Mouse (Mus musculus) intestine, embryonic 16.5 days (tissue): ENCODE measurements at regions not wholly inside any gene's neighbourhood (a gene's known extent, or its start where the extent isn't known, plus 50 kb on each side); places are given as distances from the start of the nearest gene placed in this dataset.

Source experiments
- ATAC-seq: fragments of 200-750 bp; cut with Nextera tagmentation; 2 replicates; pipeline ENCODE4 v1.8.0; 2017; ENCODE audit warnings: moderate TSS enrichment, moderate library complexity
- H3K27ac ChIP-seq: fragments of 300-500 bp; sonication (generic); 2 replicates; pipeline ENCODE4 v1.5.1; 2014; ENCODE audit warnings: mild to moderate bottlenecking, low read length
- H3K27me3 ChIP-seq: fragments of 300-500 bp; sonication (generic); replicated peaks from 2 replicates; pipeline ENCODE4 v1.6.1; 2014; ENCODE audit warnings: low read length, control low read depth, mixed read lengths; ENCODE audit not compliant: control insufficient read depth, insufficient read depth
- H3K36me3 ChIP-seq: fragments of 300-500 bp; sonication (generic); 2 replicates; pipeline ENCODE4 v1.6.1; 2014; ENCODE audit warnings: low read length, control low read depth; ENCODE audit not compliant: control insufficient read depth, insufficient read depth
- H3K4me1 ChIP-seq: fragments of 300-500 bp; sonication (generic); 2 replicates; pipeline ENCODE4 v1.6.1; 2014; ENCODE audit warnings: low read length, control low read depth, mixed read lengths; ENCODE audit not compliant: control insufficient read depth, insufficient read depth
- H3K4me2 ChIP-seq: fragments of 300-500 bp; sonication (generic); 2 replicates; pipeline ENCODE4 v1.6.1; 2014; ENCODE audit warnings: low read depth, low read length, control low read depth
- H3K4me3 ChIP-seq: fragments of 300-500 bp; sonication (generic); 2 replicates; pipeline ENCODE4 v1.5.1; 2014; ENCODE audit warnings: mild to moderate bottlenecking, low read length
- H3K9ac ChIP-seq: fragments of 300-500 bp; sonication (generic); 2 replicates; pipeline ENCODE4 v1.6.1; 2014; ENCODE audit warnings: low read depth, low read length
- H3K9me3 ChIP-seq: fragments of 300-500 bp; sonication (generic); 2 replicates; pipeline ENCODE4 v1.6.1; 2016; ENCODE audit warnings: low read length, control low read depth; ENCODE audit not compliant: control insufficient read depth
- WGBS: fragments of 180-500 bp; shearing (Covaris S2); extraction: QIAGEN DNeasy Blood & Tissue Kit; methylation state at CpG from one replicate; pipeline ENCODE4 v1.1.7; 2014; 5-methylcytosine and 5-hydroxymethylcytosine counted together

GRCm38 (mm10) chr19:15517853-15518252 lies 429.3 kb downstream of the Psat1 start:
- no peak overlapping the region for H3K27ac ChIP-seq
- ATAC-seq = no peak
- H3K27me3 ChIP-seq = no peaks in the 10 kb centered on the region
- H3K9me3 ChIP-seq = no peaks in the 10 kb centered on the region
- H3K4me2 ChIP-seq = no peak overlapping the region
- H3K9ac ChIP-seq = no peak overlapping the region
- no peaks in the 10 kb centered on the region for H3K36me3 ChIP-seq
- 81% methylated on average over 3 of the region's 3 CpGs for WGBS
- no peaks in the 10 kb centered on the region for H3K4me1 ChIP-seq
- no peak overlapping the region for H3K4me3 ChIP-seq

GRCm38 (mm10) chr19:15516566-15517305 lies 430.4 kb downstream of the Psat1 start:
- no peak for ATAC-seq
- H3K4me2 ChIP-seq = no peak overlapping the region
- H3K27ac ChIP-seq = no peak overlapping the region
- H3K4me3 ChIP-seq = no peak overlapping the region
- no peak overlapping the region for H3K9ac ChIP-seq
- no peaks in the 10 kb centered on the region for H3K4me1 ChIP-seq
- 40% methylated on average over 17 of the region's 17 CpGs for WGBS
- H3K9me3 ChIP-seq = no peaks in the 10 kb centered on the region
- no peaks in the 10 kb centered on the region for H3K36me3 ChIP-seq
- no peaks in the 10 kb centered on the region for H3K27me3 ChIP-seq

- Histone ChIP-seq H3K36me3 (no peaks in the 10 kb centered on the region), H3K27ac (no peak overlapping the region), H3K4me1 (no peaks in the 10 kb centered on the region), H3K4me2 (no peak overlapping the region), H3K9me3 (no peaks in the 10 kb centered on the region), H3K27me3 (no peaks in the 10 kb centered on the region), H3K4me3 (no peak overlapping the region), H3K9ac (no peak overlapping the region)
- no peak for ATAC-seq
- WGBS = 87% methylated on average over 4 of the region's 4 CpGs
Observed at GRCm38 (mm10) chr19:15513197-15513596, 433.9 kb downstream of the Psat1 start.

GRCm38 (mm10) chr19:15510395-15510794 lies 436.7 kb downstream of the Psat1 start:
- Histone ChIP-seq H3K27ac (no peak overlapping the region), H3K4me1 (no peaks in the 10 kb centered on the region), H3K27me3 (no peaks in the 10 kb centered on the region), H3K36me3 (no peaks in the 10 kb centered on the region), H3K9ac (no peak overlapping the region), H3K4me3 (no peak overlapping the region), H3K9me3 (no peaks in the 10 kb centered on the region), H3K4me2 (no peak overlapping the region)
- no peak for ATAC-seq
- 79% methylated on average over 1 of the region's 1 CpGs for WGBS

- no peaks in the 10 kb centered on the region for H3K4me1 ChIP-seq
- WGBS = 83% methylated on average over 1 of the region's 1 CpGs
Observed at GRCm38 (mm10) chr19:15502985-15503354, 444.2 kb downstream of the Psat1 start.

GRCm38 (mm10) chr19:15502315-15502984 lies 444.7 kb downstream of the Psat1 start:
- Histone ChIP-seq H3K9ac (no peak overlapping the region), H3K4me3 (no peak overlapping the region), H3K27me3 (no peaks in the 10 kb centered on the region), H3K27ac (no peak overlapping the region), H3K9me3 (no peaks in the 10 kb centered on the region), H3K4me1 (no peaks in the 10 kb centered on the region), H3K36me3 (no peaks in the 10 kb centered on the region), H3K4me2 (no peak overlapping the region)
- ATAC-seq = no peak
- WGBS = 80% methylated on average over 9 of the region's 9 CpGs

More at GRCm38 (mm10) chr19:15502985-15503354, 444.2 kb downstream of the Psat1 start:
- no peaks in the 10 kb centered on the region for H3K27me3 ChIP-seq
- no peak overlapping the region for H3K9ac ChIP-seq
- H3K4me2 ChIP-seq = no peak overlapping the region
- H3K36me3 ChIP-seq = no peaks in the 10 kb centered on the region
- H3K27ac ChIP-seq = no peak overlapping the region
- no peaks in the 10 kb centered on the region for H3K9me3 ChIP-seq
- H3K4me3 ChIP-seq = no peak overlapping the region
- no peak for ATAC-seq

- no peaks in the 10 kb centered on the region for H3K9me3 ChIP-seq
- WGBS = 88% methylated on average over 1 of the region's 1 CpGs
- no peak overlapping the region for H3K27ac ChIP-seq
- no peak for ATAC-seq
- H3K4me1 ChIP-seq = no peaks in the 10 kb centered on the region
- no peaks in the 10 kb centered on the region for H3K36me3 ChIP-seq
- H3K4me3 ChIP-seq = no peak overlapping the region
- H3K4me2 ChIP-seq = no peak overlapping the region
- no peaks in the 10 kb centered on the region for H3K27me3 ChIP-seq
- H3K9ac ChIP-seq = no peak overlapping the region
Observed at GRCm38 (mm10) chr19:15495532-15495931, 451.6 kb downstream of the Psat1 start.

- no peaks in the 10 kb centered on the region for H3K27me3 ChIP-seq
- no peaks in the 10 kb centered on the region for H3K4me1 ChIP-seq
- no peak overlapping the region for H3K4me3 ChIP-seq
- H3K27ac ChIP-seq = no peak overlapping the region
- no peaks in the 10 kb centered on the region for H3K36me3 ChIP-seq
- no peak overlapping the region for H3K9ac ChIP-seq
- no peaks in the 10 kb centered on the region for H3K9me3 ChIP-seq
- no peak overlapping the region for H3K4me2 ChIP-seq
- WGBS = 81% methylated on average over 5 of the region's 5 CpGs
- no peak for ATAC-seq
Observed at GRCm38 (mm10) chr19:15487576-15487975, 459.6 kb downstream of the Psat1 start.

GRCm38 (mm10) chr19:15481605-15482004 lies 465.5 kb downstream of the Psat1 start:
- no peaks in the 10 kb centered on the region for H3K4me1 ChIP-seq
- no peak overlapping the region for H3K4me3 ChIP-seq
- ATAC-seq = no peak
- no peaks in the 10 kb centered on the region for H3K9me3 ChIP-seq
- H3K9ac ChIP-seq = no peak overlapping the region
- 36% methylated on average over 8 of the region's 8 CpGs for whole genome bisulfite sequencing
- H3K36me3 ChIP-seq = no peaks in the 10 kb centered on the region
- H3K4me2 ChIP-seq = no peak overlapping the region
- H3K27ac ChIP-seq = no peak overlapping the region
- no peaks in the 10 kb centered on the region for H3K27me3 ChIP-seq
